Mouse (Mus musculus) testis, postnatal 14 days (tissue): ENCODE data around the gene Lbh.
A peak's percentile ranks its signal among the peaks of the same experiment; 100 is the strongest.

ENCODE experiments used
- DNase-seq: peaks from one replicate; pipeline ENCODE4 v3.0.0; 2021; ENCODE audit warnings: low spot score

Gene Lbh

DNA sequence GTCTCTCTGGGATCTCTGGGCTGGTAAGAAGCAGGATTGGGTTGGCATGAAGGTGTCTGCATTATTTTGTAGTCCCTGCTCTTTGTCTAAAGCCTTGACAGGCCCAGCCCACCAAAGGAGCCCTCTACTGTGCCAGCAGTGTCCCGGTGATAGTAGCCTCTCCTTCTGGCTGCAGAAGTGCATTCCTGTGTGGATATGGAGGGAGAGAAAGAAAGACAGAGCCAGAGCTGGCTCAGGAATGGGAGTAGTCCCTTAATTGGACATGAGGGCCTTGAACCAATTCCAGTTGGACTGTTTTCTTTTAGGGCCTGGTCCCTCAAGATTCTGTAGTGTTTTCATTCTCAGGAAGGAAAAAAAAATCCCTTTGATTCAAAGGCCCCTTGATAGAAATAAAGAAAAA lies 6.4 kb upstream of the Lbh start:
- DNase-seq: peak; percentile 29

DNA sequence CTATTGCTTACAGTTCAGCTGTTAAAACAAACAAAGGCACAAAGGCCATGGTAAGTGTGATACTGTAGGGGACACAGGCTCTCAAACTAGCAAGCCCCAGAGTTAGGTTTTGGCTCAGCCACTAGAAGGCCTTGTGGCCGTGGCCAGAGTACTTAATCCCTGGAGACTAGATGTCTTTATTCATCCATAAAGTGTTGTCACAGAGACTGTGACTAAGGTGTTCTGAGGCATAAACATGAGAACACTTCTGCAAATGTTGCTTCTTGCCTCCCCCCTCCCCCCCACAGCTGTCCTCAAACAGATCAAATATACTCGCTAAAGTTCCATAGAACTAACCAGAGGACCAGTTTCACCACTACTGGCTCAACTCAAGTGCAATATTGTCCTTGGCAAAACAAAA lies 4.0 kb upstream of the Lbh start:
- no peak for DNase-seq

DNA sequence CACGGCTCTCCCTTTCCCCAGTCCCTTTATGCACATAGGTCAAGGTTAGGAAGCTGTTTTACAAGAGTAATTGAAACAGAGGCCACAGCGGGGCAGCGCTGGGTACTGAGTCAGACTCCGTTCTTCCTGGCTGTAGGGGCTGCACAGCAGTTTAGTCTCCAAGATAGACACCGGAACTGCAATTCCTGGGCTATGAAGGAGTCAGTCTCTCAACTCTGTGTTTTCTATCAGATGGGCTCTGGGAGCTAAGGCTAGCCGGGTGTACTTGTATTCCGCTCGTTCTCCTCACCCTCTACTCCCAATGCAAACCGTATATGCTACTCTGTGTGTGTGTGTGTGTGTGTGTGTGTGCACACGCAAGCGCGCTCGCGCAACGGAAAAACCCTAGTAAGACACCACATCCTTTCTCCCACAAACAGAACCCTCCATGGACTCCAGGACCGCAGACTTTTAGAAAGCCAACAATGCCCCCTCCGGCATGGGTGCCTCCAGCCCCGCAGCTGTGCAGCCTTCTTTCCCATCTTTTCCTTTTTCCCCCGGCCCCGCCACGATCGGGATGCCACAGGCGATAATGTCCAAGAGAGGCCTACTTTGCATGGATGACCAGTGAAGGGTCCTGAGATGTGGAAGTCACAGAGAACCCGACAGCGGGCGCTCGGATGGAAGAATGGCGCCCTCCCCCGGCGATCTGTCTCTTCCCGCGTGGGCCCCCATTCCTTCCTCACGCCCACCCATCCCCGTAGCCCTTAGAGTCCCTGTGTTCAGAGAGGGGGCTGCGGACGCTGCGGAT lies 669 bp upstream of the Lbh start:
- DNase-seq: no peak

DNA sequence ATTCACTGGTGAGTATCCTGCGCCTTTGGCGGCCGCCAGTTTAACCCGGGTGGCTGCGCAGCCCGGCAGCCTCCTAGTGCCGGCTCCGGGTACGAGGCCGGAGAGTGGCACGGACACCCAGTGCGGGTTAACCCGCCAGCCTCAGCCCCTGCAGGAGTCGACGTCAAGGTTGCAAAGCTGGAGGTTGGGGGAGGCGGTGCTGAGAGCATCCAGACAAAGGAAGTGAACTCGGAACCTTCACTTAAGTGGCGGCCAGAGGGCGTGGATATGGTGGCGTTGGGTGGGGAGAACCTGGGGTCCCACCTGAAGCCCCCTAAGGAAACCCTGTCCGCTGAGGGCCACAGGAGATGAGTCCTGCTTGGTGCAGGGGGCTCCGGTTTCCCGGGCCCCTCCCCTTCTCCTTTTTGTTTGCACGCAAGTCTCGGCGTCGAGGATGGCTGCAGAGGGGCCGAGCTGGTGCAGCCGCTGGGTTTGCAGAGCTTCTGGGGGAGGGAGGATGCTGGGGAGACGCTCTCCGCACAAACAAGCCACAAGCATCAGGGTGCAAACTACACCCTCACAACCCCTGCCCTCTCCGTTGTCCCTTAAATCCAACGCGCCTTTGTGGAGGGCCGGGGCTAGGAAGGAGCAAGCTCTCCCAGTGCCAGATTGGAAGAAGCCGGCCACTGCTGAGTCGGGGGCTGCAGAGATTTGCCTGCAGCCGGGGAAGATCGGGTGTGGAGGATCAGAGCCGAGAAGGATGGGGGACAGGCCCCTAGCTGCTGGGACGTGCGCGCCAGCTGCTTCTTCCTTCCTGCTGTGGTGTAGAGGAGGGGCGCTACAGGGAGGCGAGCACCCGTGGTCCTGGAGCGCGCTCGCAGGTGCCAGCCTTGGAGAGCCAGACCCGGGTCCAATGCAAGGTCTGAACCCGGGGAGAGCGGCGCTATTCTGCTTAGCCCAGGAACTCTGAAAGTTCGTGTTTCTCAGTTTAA lies 751 bp downstream of the Lbh start:
- no peak for DNase-seq

DNA sequence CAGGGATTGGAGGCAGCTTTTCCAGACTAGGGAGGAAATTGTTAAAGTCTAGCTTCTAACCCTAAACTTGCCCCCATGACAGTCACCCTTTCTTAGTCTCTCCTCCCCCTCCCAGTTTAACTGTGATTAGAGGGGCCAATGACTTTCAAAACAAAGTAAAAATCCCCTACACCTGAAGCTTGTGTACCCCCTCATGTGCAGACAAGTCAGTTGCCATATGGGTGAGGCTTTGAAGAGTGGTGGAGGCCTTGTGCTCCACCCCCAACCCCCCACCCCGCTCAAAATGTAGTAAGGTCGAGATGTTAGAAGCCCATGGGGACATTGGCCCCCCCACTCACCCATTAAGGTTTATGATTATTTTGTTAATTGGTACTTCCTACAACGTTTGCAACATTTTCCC lies 1.5 kb downstream of the Lbh start:
- no peak for DNase-seq

DNA sequence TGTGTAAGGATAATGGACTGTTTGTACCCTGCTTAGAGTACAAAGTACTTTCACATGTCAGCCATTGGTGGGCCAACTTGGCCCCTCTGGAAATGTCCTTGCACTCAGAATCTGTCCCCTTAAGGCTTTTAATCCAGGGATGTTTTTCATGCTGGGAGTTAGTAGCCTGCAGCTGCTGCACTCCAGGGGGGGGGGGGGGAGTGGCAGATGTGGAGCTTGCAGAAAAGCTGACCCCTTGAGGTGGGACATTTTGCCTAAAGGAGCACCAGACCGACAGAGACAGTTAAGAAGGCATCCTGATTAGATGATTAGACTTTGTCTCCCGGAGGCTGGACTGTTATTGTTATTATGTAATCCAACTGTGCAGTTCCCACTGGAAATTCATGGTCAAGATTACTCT lies 2.3 kb downstream of the Lbh start:
- DNase-seq: no peak

DNA sequence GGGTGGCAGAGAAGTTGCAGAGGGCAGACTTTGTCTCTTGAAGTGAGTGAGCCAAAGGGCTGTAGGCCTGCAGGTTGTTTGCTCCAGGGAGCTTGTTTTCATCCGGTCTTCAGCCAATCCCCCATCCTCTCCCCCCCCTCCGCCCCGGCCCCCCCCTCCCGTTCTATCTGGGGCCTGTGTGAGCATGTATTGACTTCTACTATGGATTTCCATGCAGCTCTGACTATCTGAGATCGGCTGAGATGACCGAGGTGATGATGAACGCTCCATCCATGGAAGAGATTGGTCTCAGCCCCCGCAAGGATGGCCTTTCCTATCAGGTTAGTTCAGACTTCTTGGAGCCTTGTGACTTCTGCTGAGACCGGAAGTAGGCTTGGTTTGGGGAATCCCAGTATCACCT lies 2.9 kb downstream of the Lbh start:
- no peak for DNase-seq

DNA sequence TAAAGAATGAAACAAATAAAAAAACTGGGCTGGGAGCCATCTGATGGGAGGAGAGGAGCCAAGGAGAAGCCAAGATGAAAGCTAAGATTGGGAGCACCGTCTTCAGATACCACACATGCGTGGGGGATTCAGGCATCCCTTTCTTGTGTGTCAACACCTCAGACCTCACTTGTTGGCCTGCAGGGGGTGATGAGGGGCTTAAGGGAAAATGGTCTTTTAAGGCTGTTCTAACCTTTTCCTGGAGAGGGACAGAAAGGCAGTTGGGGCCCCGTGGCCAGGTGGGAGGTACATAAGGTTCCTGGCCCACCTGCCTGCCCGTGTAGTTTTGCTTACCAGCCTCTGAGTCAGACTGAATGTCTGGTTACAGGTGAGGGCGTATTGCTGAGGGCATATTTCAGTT lies 4.1 kb downstream of the Lbh start:
- DNase-seq: no peak

DNA sequence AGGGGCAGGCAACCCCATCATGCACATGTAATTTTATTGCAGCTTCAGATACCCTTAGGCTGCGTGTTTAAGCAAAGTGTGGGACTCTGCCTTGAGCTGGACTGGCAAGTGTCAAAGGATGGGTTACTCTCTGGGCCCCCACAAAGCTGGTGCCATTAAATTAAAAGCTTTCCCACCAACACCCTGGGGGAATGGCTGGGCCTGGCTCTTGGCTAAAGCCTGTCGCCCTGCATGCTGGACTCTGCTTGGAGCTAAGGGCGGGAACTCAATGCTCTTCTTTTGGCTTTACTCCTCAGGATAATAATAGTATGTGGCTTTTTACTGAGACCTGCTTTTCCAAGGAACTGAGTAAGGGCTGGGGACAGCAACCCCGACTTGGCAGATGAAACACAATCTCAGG lies 5.2 kb downstream of the Lbh start:
- no peak for DNase-seq

DNA sequence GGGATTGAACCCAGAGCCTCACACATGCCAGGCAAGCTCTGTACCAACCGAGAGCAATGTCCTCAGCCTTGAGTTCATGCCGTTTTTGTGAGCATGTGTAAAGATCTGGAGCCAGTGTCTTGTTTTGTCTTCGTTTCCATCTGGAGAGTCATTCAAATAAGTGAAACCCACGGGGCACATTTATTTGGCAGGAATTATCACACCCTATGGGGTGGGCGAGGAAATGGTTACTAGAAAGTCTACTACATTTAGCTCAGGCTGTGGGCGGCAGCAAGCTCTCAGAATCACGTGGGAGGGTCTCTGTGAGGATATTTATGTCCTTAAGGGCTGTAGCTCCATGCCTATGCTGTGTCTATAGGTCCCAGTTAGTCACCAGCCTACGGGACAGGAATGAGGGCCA lies 6.2 kb downstream of the Lbh start:
- no peak for DNase-seq

DNA sequence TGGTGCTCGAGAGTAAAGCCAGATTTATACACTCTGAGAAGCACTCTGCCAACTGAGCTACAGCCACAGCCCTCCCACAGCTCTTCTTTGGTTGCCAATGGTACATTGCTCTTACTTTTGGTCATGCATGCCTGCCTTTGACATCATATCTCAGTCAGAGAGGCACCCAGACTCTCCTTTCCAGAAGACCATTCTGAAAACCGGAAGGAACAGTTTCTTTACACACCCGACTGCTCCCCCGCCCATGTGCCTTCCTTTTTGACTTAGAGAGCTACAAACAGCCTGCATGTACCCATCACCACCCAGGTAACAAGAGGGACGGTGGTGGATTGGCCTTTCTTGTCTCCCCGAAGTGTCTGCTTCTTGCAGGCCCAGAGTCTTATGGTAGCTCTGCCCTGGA lies 7.0 kb downstream of the Lbh start:
- no peak for DNase-seq

DNA sequence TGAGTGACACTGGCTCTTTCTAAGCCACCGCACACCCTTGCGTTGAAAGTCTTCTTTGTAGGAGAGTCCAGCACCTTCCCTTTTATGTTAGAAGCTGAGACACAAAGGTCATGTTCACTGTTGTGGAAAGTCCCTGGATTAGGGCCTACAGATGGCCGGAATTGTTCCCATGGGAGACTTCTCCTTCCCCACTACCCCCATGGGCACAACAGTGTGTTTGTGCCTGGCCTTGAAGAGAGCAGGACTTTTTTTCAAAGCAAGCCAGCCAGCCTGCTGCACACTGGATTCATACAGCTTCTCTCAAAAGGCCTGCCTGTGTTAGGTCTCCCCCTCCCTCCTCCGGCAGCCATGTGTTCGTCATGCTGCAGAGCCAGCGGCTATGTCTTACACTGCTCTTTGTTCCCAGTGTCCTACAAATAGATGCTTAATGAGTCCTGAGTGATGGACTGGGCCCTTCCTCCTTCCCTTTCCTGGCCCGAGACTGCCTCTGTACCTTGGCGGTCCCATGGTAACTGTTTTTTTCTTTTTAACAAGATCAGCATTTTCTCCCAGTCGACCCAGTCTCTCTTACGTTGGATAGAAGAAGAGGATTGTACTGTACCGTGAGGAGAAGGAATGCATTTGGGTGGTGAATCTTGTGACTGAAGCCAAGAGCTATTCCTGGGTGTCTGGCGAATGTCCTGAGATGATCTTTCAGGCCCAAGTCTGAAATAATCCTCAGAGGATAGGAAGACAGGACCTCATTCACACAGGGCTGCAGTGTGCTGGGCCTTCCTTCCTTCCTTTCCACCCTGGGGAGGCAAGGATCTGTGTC lies 7.9 kb downstream of the Lbh start:
- peak; percentile 35 for DNase-seq

DNA sequence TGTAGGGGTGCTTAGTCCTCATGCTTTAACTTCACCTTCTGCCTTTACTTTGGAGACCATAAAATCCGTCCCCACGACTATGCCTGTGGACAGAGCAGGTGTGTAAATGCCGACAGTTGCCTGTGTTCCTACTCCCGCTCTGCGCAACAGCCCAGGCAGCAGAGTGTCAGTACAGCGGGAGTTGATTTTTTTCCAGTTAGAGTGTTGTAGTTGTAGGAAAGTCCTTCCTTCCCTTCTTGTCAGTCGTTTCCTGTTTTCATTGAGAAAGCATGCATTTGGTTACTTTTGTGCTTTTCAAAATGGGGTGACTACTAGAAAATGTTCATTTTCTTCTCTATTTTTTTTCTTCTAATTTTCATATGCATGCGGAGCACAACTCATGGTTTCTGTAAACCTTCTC lies 8.9 kb downstream of the Lbh start:
- DNase-seq: no peak

DNA sequence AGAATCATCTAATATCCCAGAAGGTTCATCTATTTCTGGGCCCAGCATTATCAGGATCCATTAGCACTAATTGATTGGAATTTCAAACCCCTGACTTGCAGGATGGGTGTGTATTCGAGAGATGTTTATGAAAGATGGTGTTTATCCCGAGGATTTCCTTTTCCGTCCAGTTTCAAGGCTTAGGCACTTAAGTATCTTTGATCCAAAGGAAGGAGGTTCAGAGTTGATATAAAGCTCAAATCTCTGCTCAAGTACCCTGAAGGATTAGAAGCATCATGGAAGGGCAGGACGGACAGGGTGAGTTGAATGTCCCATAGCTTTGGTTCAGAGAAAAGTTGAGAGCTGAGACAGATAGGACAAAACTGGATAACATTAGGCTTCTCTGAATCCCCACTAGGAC lies 15.0 kb downstream of the Lbh start:
- DNase-seq: no peak

DNA sequence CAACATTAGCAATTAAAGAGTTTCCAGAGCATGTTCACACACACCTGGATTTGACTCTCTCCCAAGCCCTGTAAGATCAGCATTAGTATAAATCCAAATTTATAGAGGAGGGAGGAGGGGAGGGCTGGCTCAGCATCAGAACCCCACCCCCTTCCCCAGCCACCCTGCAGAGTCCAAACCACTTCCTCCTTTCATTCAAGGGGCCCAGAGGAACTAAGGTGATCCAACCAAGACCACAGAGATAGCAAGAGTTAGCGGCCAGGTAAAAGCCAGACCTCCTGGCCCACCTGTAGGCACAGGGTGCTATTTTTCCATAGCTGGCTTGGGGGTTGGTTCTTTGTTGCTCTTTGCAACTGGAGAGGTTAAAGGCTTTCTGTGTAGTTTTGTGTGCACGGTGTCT lies 16.0 kb downstream of the Lbh start:
- no peak for DNase-seq

DNA sequence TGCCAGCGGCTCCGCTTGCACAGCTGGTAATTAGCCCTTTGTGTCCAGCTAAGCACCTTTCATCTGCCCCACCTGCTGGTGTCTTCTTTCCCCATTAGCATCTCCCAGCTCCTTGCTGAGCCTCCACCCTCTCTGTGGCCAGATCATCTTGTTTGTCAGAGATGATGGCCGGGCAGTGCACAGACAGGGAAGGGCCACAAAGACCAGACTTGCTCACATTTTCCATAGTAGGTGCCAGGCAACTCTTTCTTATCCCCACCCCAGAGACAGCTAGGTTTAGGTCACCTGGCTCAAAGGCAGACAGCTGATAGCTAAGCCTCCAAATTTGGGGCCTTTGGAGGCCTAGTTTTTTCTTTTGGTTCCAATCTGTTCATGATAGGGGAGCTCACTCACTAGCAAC lies 16.5 kb downstream of the Lbh start:
- DNase-seq: no peak

DNA sequence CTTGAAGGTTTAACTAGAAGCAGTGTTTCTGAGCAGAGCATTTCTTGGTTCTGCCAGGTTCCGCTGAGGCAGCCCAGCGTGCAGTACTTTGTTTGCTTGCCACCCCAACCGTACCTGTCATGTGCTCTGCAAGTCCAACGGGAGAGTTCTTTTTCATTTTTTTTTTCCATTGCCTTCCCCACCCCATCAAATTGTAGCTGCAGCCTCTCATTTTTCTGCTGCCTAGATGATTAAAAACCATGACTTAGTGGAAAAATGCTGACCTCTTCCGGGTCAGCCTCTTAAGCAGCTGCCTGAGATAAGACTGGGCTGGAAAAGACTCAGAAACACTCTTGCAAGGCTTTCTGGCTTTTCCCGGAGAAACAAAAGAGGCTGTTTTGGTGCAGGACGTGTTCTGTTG lies 17.8 kb downstream of the Lbh start:
- no peak for DNase-seq

DNA sequence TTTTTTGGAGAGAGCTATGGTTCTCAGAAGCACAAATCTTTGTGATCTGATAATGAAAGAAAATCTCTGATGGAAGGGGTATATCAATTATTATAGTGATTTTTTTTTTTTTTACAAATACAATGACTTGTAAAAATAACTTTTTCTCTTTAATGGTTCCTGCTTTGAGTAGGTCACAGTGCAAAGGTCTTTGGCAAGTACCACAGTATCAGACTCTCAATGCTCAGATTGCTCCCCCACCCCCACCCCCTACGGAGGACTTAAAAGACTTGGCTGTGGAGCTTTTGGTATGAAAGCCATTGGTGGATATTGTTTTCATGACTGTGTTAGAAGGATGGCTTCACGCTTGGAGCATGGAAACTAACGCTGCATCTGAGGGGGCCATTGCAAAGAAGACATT lies 18.2 kb downstream of the Lbh start:
- no peak for DNase-seq

DNA sequence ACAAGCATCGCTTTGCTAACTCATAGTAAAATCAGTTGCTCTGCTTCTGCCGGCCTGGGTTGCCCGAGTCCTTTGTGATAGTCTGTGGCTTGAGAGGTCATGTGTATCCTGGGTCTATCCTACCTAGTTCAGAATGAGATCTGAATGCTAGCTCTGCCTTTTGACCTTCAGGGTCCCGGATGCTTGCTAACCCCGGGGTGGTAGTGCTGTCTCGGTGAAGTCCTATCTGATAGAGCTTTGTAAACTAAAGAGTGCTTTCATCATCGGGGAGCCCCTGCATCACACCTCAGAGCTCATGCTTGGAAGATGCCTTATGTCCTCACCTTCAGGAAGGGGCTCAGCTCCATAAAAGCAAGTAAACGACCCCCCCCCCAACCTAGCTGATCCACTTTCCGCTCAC lies 19.1 kb downstream of the Lbh start:
- no peak for DNase-seq

DNA sequence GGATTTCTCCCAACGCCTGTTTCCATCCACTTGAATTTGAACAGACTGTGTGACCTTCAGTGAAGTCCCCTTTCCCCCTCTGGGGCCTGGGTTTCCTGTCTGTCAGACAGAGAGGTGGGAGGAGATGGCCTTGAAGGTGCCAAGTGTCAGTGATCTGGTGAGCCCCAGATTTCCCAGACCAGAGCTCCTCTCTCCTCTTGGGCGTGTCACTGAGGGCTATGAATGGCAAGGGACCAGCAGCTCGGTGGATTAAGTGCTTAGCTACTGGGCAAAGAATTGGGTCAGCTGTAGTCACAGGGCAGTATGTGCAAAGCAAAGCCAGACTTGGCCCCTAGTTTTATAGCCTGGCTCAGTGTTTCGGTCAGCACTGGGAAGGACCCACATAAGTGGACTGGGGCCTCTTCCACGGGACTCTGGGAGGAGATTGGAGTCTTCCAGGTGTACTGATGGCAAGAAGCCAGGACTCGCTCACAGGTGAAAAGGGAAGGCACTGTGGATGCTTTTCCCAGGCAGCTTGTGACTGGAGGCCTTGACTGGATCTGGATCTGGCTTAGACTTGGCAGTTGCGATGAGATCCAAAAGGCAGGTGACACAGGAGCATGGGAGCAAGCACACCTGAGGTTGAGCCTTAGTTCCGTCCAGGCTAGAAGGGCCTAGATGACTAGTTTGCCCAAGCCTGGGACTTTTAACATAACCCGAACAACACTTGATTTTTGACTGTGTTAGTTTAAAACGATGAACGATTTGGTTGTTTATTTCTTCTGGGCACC lies 20.1 kb downstream of the Lbh start:
- no peak for DNase-seq

DNA sequence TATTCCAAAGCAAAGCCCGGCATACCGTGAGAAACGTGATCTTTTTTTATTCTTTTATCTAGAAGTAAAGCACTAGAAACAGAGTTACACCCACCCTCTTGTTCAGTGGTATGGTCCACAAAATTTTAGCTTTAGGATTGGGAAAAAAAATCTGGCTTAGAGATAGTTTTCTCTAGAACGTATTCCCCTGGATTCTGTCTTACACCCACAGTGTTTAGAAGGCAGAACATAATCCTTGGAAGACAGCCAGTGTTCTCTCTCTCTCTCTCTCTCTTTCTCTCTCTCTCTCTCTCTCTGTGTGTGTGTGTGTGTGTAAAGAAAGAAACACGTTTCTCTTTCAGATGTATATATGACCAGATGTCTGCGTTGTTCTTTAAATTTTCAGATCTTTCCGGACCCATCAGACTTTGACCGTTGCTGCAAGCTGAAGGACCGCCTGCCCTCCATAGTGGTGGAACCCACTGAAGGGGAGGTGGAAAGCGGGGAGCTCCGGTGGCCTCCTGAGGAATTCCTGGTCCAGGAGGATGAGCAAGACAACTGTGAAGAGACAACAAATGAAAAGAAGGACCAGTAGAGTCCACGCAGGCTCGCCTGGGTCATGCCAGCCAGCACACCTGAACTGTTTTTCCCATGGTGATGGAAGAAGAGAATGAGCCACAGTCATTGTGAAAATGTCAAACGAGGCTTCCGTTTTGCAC lies 20.9 kb downstream of the Lbh start:
- DNase-seq: no peak
